Mouse (Mus musculus) megakaryocyte, embryonic 14.5 days (primary cell): Measurements from ENCODE around the gene Csrnp3.

Experiments used
- FLI1 ChIP-seq: IDR thresholded peaks from 2 replicates; pipeline ENCODE4 v1.6.1; 2012; ENCODE audit warnings: low read length, inconsistent platforms, mixed read lengths
- GATA1 ChIP-seq: IDR thresholded peaks from 3 replicates; pipeline ENCODE4 v1.6.1; 2012; ENCODE audit warnings: mixed read lengths, low read length, inconsistent platforms, borderline replicate concordance

GRCm38 (mm10) chr2:65987588-65987987 is 142.0 kb downstream of the Csrnp3 start:
- no peak for TF ChIP-seq GATA1
- no peak for TF ChIP-seq FLI1
